In genomic region chr15:79411363-79412065, GRCm38 (mm10) we compare ENCODE assay signal across 11 mouse cellular contexts. TPM values are rescaled to one million over a fixed set of nuclear protein-coding genes. Genes with fewer than 3 reads are reported as not detected.
A peak's percentile ranks its signal among the peaks of the same experiment; 100 is the strongest.
DNase-seq lines count a peak whose midpoint lies in the region; ATAC-seq and TF ChIP-seq lines count a peak whose summit lies in the region.
"Had no signal": no experiment of that assay in that cellular context is flagged by ENCODE, and none has a peak within 500 bp of the region (broad histone marks: within the 10 kb centered on the region; RNA-seq: fewer than 3 reads in every experiment).

No protein-coding gene starts in this region.

- peak; percentile 46 for TF ChIP-seq CTCF in liver, adult 2 months (IDR thresholded peaks at IDR 0.05; ENCODE audit: low read depth, low read length)
- TF ChIP-seq CTCF in C2C12 (IDR thresholded peaks at IDR 0.05; ENCODE audit: control insufficient read depth, insufficient read depth, insufficient read length) = peak; percentile 19

- no peak for ATAC-seq in liver, embryonic 12.5 days
- ATAC-seq in erythroblast, adult 5-6 weeks (replicated peaks; ENCODE audit: low FRiP score, poor library complexity, severe bottlenecking) = no peak
- ATAC-seq: forebrain, embryonic 13.5 days had no signal

- H3K9ac ChIP-seq in liver, adult 2 months (ENCODE audit: low read depth, low read length) = no peak overlapping the region
- H3K9ac ChIP-seq in liver, embryonic 12.5 days = no peak overlapping the region
- H3K9ac ChIP-seq: forebrain, embryonic 13.5 days had no signal

- no peak overlapping the region for H3K4me2 ChIP-seq in liver, embryonic 12.5 days
- H3K4me2 ChIP-seq: forebrain, embryonic 13.5 days had no signal

- H3K4me3 ChIP-seq in liver, adult 2 months (ENCODE audit: insufficient read depth, low read depth, low read length) = no peak overlapping the region
- no peak overlapping the region for H3K4me3 ChIP-seq in liver, embryonic 12.5 days
- H3K4me3 ChIP-seq in C2C12 (ENCODE audit: insufficient read depth, poor library complexity, severe bottlenecking) = no peak overlapping the region
- H3K4me3 ChIP-seq: forebrain, embryonic 13.5 days had no signal

- no peaks in the 10 kb centered on the region for H3K9me3 ChIP-seq in liver, embryonic 12.5 days (replicated peaks)
- H3K9me3 ChIP-seq: forebrain, embryonic 13.5 days had no signal

- H3ac ChIP-seq in C2C12 (ENCODE audit: control insufficient read depth, insufficient read length, low read depth) = no peak overlapping the region

- no peaks in the 10 kb centered on the region for H3K36me3 ChIP-seq in liver, adult 2 months (ENCODE audit: control insufficient read depth, insufficient read depth, low read length)
- H3K36me3 ChIP-seq in liver, embryonic 12.5 days = peaks cover 2% of the 10 kb centered on the region; the same call in 1 of the 2 replicates
- H3K36me3 ChIP-seq in C2C12 (ENCODE audit: control insufficient read depth, insufficient read depth) = no peaks in the 10 kb centered on the region

- no peak for TF ChIP-seq POLR2A in liver, adult 2 months (IDR thresholded peaks at IDR 0.05; ENCODE audit: extremely low read depth, insufficient read depth, low read length)

- 85% methylated on average over 10 of the region's 10 CpGs for WGBS in liver, adult 2 months
- WGBS in liver, embryonic 12.5 days (ENCODE audit: insufficient replicate concordance) = 57% methylated on average over 10 of the region's 10 CpGs

- H3K27me3 ChIP-seq in liver, adult 2 months (ENCODE audit: control insufficient read depth, insufficient read depth, low read length) = no peaks in the 10 kb centered on the region
- no peaks in the 10 kb centered on the region; the same call in 1 of the 2 replicates for H3K27me3 ChIP-seq in liver, embryonic 12.5 days (replicated peaks)
- no peaks in the 10 kb centered on the region for H3K27me3 ChIP-seq in C2C12 (ENCODE audit: control insufficient read depth, insufficient read depth, insufficient read length)
- H3K27me3 ChIP-seq: forebrain, embryonic 13.5 days had no signal

- peaks cover 3% of the 10 kb centered on the region; the same call in 1 of the 2 replicates for H3K4me1 ChIP-seq in liver, adult 2 months (ENCODE audit: control insufficient read depth, insufficient read depth, low read length)
- peaks cover 23% of the 10 kb centered on the region for H3K4me1 ChIP-seq in liver, embryonic 12.5 days
- H3K4me1 ChIP-seq: forebrain, embryonic 13.5 days had no signal

- H3K79me3 ChIP-seq in C2C12 (ENCODE audit: low read depth) = no peaks in the 10 kb centered on the region

- peak; percentile 37 for DNase-seq in liver, adult 2 months (ENCODE audit: extremely low read depth, low read depth, low spot score)
- DNase-seq in ES-CJ7 (ENCODE audit: low read depth, low spot score) = peak; percentile 68
- DNase-seq in induced T-regulatory cell, adult 2 months (ENCODE audit: low read depth) = peak; percentile 44
- DNase-seq in B cell, adult 2 months = no peak
- DNase-seq: adrenal gland, postnatal 10 days; left cerebral cortex, postnatal 4 days; right cerebral cortex, postnatal 25 days had no signal

- no peak overlapping the region for H3K27ac ChIP-seq in liver, adult 2 months (replicated peaks; ENCODE audit: insufficient read depth, low read depth, low read length)
- H3K27ac ChIP-seq in liver, embryonic 12.5 days = no peak overlapping the region
- H3K27ac ChIP-seq: forebrain, embryonic 13.5 days had no signal

- H3K79me2 ChIP-seq in liver, adult 2 months (ENCODE audit: control insufficient read depth, insufficient read depth, low read length) = no peaks in the 10 kb centered on the region
- no peaks in the 10 kb centered on the region for H3K79me2 ChIP-seq in C2C12 (ENCODE audit: control insufficient read depth, insufficient read depth)

TF ChIP-seq in C2C12, 6 proteins besides CTCF, POLR2A, EP300 and RAD21:
- TF ChIP-seq MYOD1 (IDR thresholded peaks at IDR 0.05; ENCODE audit: control insufficient read depth, insufficient read length, low read depth) (no peak), MAX (IDR thresholded peaks at IDR 0.05) (no peak), CEBPB (IDR thresholded peaks at IDR 0.05; ENCODE audit: low read depth) (no peak), MYOG (IDR thresholded peaks at IDR 0.05; ENCODE audit: control insufficient read depth, extremely low read depth, insufficient read length) (no peak), USF1 (IDR thresholded peaks at IDR 0.05; ENCODE audit: low read depth) (no peak), FOSL1 (IDR thresholded peaks at IDR 0.05; ENCODE audit: insufficient read depth, low read length, poor library complexity, severe bottlenecking) (no peak)
TF ChIP-seq in C2C12: peak in this region for 0.

RNA-seq across cellular contexts. Expression of gene Tmem184b, which starts 8.1 kb away (rescaled TPM):
- 6.0 and 10.1 TPM in 2 replicates for total RNA-seq in liver, adult 2 months (2014; rRNA removed)
- 46.8 and 48.7 TPM in 2 replicates for polyA plus RNA-seq in liver, adult 2 months (2012; rRNA removed)
- 16.4 and 19.0 TPM in 2 replicates for polyA plus RNA-seq in liver, embryonic 12.5 days (2016; fragmentation: Nextera tagmentation; extraction: Ambion mirVana)
- 74.2 TPM for polyA plus RNA-seq in C2C12 (2012; fragmentation: generic; extraction: Trizol)
- total RNA-seq in erythroblast, adult 5-6 weeks (2015; ENCODE audit: low replicate concordance) = 4.8 and 5.2 TPM in 2 replicates
- 2.6 and 9.4 TPM in 2 replicates for total RNA-seq in erythroblast, adult 5-6 weeks (2017; ENCODE audit: low replicate concordance)

RNA-seq across cellular contexts. Expression of gene Csnk1e, which starts 43.9 kb away (rescaled TPM):
- total RNA-seq in liver, adult 2 months (2014; rRNA removed) = 4.3 and 6.8 TPM in 2 replicates
- 4.7 and 6.6 TPM in 2 replicates for polyA plus RNA-seq in liver, adult 2 months (2012; rRNA removed)
- polyA plus RNA-seq in liver, embryonic 12.5 days (2016; fragmentation: Nextera tagmentation; extraction: Ambion mirVana) = 24.1 and 24.7 TPM in 2 replicates
- polyA plus RNA-seq in C2C12 (2012; fragmentation: generic; extraction: Trizol) = 98.6 TPM
- 13.2 and 14.6 TPM in 2 replicates for total RNA-seq in erythroblast, adult 5-6 weeks (2015; ENCODE audit: low replicate concordance)
- 3.9 and 16.3 TPM in 2 replicates for total RNA-seq in erythroblast, adult 5-6 weeks (2017; ENCODE audit: low replicate concordance)

Comparison
In these comparisons a context has a peak if more than half of its experiments do, and no peak if none do; other contexts are left out.
1. DNase-seq: peak in liver, adult 2 months (single experiment), ES-CJ7 (single experiment) and induced T-regulatory cell, adult 2 months (single experiment); none in B cell, adult 2 months (0 of 2).